Mouse (Mus musculus): ENCODE data around the gene Fgf2. TPM values are rescaled to one million over a fixed set of nuclear protein-coding genes. Genes with fewer than 3 reads are reported as not detected.

Fgf2 gene
- total and polyA plus RNA-seq, 3 experiments, result 0.15 to 0.53 TPM; not detected in 1

DNA sequence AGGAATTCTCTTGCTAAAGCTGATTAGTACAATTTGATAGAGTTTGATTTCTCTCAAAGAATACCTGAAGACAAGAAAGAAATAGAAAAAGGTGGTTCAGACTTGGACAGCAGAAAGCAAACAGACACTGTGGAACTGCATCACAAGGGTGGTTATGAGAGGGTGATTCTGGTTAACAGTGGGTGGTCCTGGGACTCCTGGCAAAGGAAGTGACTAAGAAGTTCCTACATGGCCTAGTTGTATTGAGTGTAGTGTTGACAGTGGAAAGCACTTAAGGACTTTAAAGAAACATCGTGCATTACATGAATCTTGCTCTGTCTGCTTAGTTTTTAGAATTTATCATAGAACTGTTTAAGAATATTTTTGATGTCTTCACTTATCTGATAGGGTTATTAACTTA is 107.8 kb downstream of the Fgf2 start:
- Histone ChIP-seq H3K9ac (ENCODE audit: control insufficient read depth, low read depth, low read length, poor library complexity, severe bottlenecking) (no peak overlapping the region), H3K9me3 (replicated peaks; ENCODE audit: insufficient read depth, low read length) (no peaks in the 10 kb centered on the region), H3K4me1 (ENCODE audit: control insufficient read depth in 1 of 2, insufficient read depth in 2 of 2, low read length in 2 of 2) (no peaks in the 10 kb centered on the region), H3K27ac (ENCODE audit: control insufficient read depth, low read depth, low read length) (no peak overlapping the region), H3K4me3 (ENCODE audit: control insufficient read depth in 1 of 2, insufficient read depth in 1 of 2, low read depth in 2 of 2, low read length in 2 of 2) (no peak overlapping the region), H3K36me3 (ENCODE audit: control insufficient read depth in 1 of 2, insufficient read depth in 2 of 2, low read length in 2 of 2) (peaks cover 2 to 27% of the 10 kb centered on the region in 2 experiments), H3K27me3 (ENCODE audit: control insufficient read depth in 1 of 2, insufficient read depth in 2 of 2, low read length in 2 of 2) (no peaks in the 10 kb centered on the region), H3K79me2 (ENCODE audit: control insufficient read depth, insufficient read depth, low read length, poor library complexity) (no peaks in the 10 kb centered on the region)
- TF ChIP-seq ZNF384 (IDR thresholded peaks at IDR 0.05; ENCODE audit: low read depth, low read length) (no peak), ZMIZ1 (IDR thresholded peaks at IDR 0.05; ENCODE audit: low read depth, low read length) (no peak), ELF1 (IDR thresholded peaks at IDR 0.05; ENCODE audit: low read depth, low read length) (no peak), E2F4 (IDR thresholded peaks at IDR 0.05; ENCODE audit: borderline replicate concordance, low read depth, low read length) (no peak), TAL1 (IDR thresholded peaks at IDR 0.05; ENCODE audit: low read length) (no peak), NRF1 (IDR thresholded peaks at IDR 0.05; ENCODE audit: insufficient read depth, low read depth, low read length, poor library complexity, severe bottlenecking) (no peak), EP300 (IDR thresholded peaks at IDR 0.05; ENCODE audit: low read depth in 1 of 2, low read length in 2 of 2) (no peak), ZC3H11A (IDR thresholded peaks at IDR 0.05; ENCODE audit: low read depth, low read length) (no peak), MAX (IDR thresholded peaks at IDR 0.05; ENCODE audit: low read length) (no peak), TCF12 (IDR thresholded peaks at IDR 0.05; ENCODE audit: low read depth, low read length) (no peak)
- DNase-seq (ENCODE audit: low read depth, low spot score), result no peak

Other genes starting within 250 kb of the Fgf2 start
- gene Il2, start 222.4 kb upstream of the Fgf2 start, total RNA-seq (2012; rRNA removed), result not detected in 2 replicates
- not detected for gene Il2, start 222.4 kb upstream of the Fgf2 start, polyA plus RNA-seq (2012; ENCODE audit: insufficient read depth in 1 of 2, insufficient read length in 2 of 2, low read depth in 1 of 2, low replicate concordance in 2 of 2, missing spikeins in 1 of 2)
- not detected in 2 replicates for gene Il21, start 115.7 kb upstream of the Fgf2 start, total RNA-seq (2012; rRNA removed)
- not detected for gene Il21, start 115.7 kb upstream of the Fgf2 start, polyA plus RNA-seq (2012; ENCODE audit: insufficient read depth in 1 of 2, insufficient read length in 2 of 2, low read depth in 1 of 2, low replicate concordance in 2 of 2, missing spikeins in 1 of 2)
- 5.7 and 6.2 TPM in 2 replicates for gene Bbs12, start 35.8 kb upstream of the Fgf2 start, total RNA-seq (2012; rRNA removed)
- 1 to 10 TPM in 1 of 2 experiments, not detected in 1; 7.1 TPM for gene Bbs12, start 35.8 kb upstream of the Fgf2 start, polyA plus RNA-seq (2012; ENCODE audit: insufficient read depth in 1 of 2, insufficient read length in 2 of 2, low read depth in 1 of 2, low replicate concordance in 2 of 2, missing spikeins in 1 of 2)
- gene Cetn4, start 35.6 kb upstream of the Fgf2 start, total RNA-seq (2012; rRNA removed), result 0.85 and 1.3 TPM in 2 replicates
- gene Cetn4, start 35.6 kb upstream of the Fgf2 start, polyA plus RNA-seq (2012; ENCODE audit: insufficient read depth in 1 of 2, insufficient read length in 2 of 2, low read depth in 1 of 2, low replicate concordance in 2 of 2, missing spikeins in 1 of 2), result 1 to 10 TPM in 1 of 2 experiments, not detected in 1; 3.8 TPM
- 67.6 and 73.2 TPM in 2 replicates for gene Spata5, start 71.5 kb downstream of the Fgf2 start, total RNA-seq (2012; rRNA removed)
- 10 to 100 TPM in 1 of 2 experiments, not detected in 1; 33.5 TPM for gene Spata5, start 71.5 kb downstream of the Fgf2 start, polyA plus RNA-seq (2012; ENCODE audit: insufficient read depth in 1 of 2, insufficient read length in 2 of 2, low read depth in 1 of 2, low replicate concordance in 2 of 2, missing spikeins in 1 of 2)
- gene Nudt6, start 71.9 kb downstream of the Fgf2 start, total RNA-seq (2012; rRNA removed), result 4.0 and 6.0 TPM in 2 replicates
- gene Nudt6, start 71.9 kb downstream of the Fgf2 start, polyA plus RNA-seq (2012; ENCODE audit: insufficient read depth in 1 of 2, insufficient read length in 2 of 2, low read depth in 1 of 2, low replicate concordance in 2 of 2, missing spikeins in 1 of 2), result 1 to 10 TPM in 1 of 2 experiments, not detected in 1; 9.1 TPM

All from MEL (cell line).